Mouse (Mus musculus): ENCODE results near the gene Pcca.

Gene Pcca

GRCm38 (mm10) chr14:122648214-122648613 lies 114.1 kb downstream of the Pcca start:
- no peak for DNase-seq (ENCODE audit: low spot score)

DNA sequence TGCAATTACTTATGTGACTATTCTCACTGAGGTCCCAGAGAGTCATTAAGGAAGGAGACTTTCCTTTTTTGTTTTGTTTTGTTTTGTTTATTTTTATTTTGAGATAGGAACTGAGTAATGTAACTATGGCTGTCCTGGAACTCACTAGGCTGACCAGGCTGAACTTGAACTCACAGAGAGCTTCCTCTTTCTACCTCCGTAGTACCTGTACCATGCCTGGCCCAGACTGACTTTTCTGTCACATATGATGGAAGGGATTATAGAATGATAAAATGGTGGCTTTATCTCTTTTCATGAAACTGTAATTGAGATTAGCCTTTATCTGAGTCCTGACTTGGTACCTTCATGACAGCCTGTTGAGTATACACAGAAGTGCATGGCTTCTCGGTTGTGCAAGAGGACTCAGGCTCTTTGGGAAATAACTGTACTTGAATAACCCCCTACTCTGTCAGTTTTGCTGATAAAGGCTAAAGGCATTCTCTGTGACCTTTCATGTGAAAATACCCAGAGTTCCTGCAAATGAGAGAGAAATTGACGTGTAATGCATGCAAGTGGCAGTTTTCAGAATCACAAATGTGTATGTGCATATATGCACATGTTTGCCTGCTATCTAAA lies 115.3 kb downstream of the Pcca start:
- no peak for DNase-seq (ENCODE audit: low spot score)

DNA sequence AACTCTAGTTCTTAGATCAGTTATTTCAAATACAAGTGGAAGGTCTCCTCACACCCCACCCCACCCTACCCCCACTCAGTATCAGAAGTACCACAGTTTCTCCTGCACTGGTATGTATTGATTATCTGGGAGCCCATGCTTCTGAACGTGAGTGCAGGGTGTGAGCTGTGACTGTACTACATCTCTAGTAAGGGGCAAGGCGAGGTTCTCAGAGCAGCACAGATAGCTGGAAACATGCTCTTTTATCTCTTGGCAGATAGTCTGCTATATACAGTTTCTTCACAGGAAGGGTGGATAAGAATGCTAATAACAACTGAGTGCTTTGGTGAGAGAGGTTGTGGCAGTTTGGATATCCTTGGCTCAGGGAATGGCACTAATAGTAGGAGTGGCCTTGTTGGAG lies 117.6 kb downstream of the Pcca start:
- DNase-seq (ENCODE audit: low spot score), result no peak

DNA sequence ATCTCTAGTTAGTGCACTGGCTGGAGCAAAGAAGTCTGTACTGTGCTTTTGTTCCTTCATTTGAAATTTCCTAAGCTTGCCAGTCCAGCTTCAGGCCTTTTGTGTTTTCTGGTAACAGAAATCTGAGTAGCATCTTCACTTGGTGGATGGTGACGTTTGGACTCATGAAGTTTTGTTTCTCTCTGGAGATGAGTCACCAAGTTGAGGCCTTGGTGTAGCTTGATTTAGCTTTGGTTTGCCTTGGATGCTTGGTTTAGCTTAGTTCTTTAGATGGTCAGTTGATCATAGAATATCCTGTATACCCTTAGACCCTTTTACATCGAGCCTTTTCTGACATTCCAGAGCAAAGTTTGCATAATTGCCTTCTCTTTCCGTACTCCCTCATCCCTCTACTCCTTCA lies 141.5 kb downstream of the Pcca start:
- DNase-seq (ENCODE audit: low spot score), result no peak

DNA sequence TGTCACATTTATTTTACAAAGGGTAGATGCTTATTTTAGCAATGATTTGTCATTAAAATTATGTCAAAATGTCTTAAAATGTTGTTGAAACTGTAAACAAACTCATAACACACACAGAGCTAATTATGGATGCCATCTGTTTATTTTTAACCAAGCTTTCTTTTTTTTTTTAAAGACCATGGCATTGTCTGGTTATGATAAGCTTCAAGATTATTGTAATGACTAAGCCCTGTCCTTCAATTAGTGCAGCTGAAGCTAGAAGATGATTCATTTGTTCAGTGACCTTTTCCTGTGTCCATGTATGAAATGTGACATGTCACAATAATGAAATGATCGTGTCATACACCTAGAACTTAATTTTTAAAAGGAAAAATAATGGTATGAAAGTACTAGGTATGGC lies 149.5 kb downstream of the Pcca start:
- no peak for DNase-seq (ENCODE audit: low spot score)

DNA sequence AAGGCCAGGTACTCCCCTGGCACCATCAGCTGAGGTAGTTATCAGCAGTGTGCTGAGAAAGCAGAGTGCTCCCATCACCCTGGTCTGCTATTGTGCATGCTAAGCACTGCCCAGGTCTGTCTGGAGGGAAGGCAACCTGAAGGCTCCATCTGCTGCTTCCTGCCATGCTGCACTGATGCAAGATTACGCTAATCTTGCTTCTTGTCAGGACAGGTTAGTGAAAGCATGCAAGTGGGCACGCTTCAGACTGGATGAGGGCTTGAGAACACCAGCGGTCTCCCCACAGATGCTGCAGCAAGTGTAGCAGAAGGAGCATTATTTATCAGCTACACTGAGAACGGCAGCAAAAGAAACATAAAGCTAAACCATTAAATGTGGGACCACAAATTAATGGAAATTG lies 150.1 kb downstream of the Pcca start:
- no peak for DNase-seq (ENCODE audit: low spot score)

GRCm38 (mm10) chr14:122684811-122685210 lies 150.7 kb downstream of the Pcca start:
- DNase-seq (ENCODE audit: low spot score), result no peak

- no peak for DNase-seq (ENCODE audit: low spot score)
Measured at GRCm38 (mm10) chr14:122687398-122687797, 153.3 kb downstream of the Pcca start.

DNA sequence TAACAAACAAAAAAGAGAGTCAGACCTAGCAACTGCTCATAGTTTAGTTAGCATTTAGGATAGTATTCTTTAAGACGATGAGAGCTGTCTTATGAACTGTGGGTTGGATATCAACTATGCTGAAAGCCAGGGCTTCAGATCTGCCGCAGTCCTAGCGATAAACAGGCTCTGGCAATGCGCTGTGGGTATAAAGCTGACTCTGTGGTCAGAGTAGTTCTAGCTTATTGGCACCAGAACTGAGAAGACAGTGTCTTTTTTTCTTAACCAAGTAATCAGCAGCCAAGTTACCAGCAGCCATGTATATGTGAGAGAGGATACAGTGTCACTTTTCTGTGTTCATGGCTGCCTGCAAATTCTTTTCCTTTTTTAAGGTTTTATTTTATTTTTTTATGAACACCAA lies 154.3 kb downstream of the Pcca start:
- DNase-seq (ENCODE audit: low spot score), result no peak

DNA sequence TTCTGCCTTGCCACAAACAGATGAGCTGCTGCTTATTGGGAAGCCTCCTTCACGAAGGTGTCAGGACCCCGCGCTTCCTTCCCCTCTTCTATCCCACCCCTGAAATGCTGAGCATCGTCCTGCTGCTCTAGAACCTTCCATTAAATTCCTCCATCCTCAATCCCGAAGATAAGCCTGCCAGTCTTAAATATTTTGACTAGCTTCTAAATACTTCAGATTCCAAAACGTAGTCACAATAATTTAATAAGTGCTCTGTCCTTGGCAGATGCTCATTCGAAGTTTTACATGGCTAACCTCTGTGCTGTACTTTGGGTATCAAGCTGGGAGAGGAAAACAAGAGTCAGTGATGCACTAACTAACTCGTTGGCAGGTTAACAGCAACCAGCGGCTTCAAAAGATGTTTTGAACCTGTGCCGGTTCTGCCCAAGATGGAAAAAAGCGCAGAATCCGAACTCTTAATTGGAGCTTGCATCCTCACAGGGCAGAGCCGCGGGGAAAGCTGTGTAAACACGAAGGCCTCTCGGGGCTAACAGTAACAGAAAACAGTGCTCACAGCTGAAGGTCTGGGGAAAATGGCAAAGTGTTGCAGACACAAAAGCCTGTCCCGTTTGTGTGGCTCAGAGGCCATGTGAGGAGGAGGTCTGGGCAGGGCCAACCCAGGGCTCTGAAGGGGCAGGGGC lies 155.2 kb downstream of the Pcca start:
- peak; percentile 6 for DNase-seq (ENCODE audit: low spot score)

GRCm38 (mm10) chr14:122691555-122691954 lies 157.4 kb downstream of the Pcca start:
- DNase-seq (ENCODE audit: low spot score), result no peak

GRCm38 (mm10) chr14:122700333-122700732 lies 166.2 kb downstream of the Pcca start:
- DNase-seq (ENCODE audit: low spot score), result no peak

DNA sequence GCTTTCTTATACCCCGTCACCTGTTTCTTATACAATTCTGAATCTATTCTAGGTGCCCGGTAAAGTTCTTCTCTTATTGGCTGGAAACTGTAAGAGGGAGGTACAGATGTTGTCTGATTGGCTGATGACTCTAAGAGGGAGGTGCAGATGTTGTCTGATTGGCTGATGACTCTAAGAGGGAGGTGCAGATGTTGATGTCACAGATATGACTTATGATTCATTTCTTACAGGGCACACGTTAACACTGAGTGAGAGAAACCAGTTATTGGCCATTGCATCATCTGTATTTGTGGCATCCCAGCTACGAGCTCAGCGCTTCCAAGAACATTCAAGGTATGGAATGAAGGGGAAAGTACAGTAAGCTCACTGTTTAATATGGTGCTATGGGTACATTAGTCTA lies 179.7 kb downstream of the Pcca start:
- DNase-seq (ENCODE audit: low spot score), result no peak

GRCm38 (mm10) chr14:122714911-122715310 lies 180.8 kb downstream of the Pcca start:
- no peak for DNase-seq (ENCODE audit: low spot score)

GRCm38 (mm10) chr14:122716057-122716456 lies 181.9 kb downstream of the Pcca start:
- DNase-seq (ENCODE audit: low spot score), result no peak

DNA sequence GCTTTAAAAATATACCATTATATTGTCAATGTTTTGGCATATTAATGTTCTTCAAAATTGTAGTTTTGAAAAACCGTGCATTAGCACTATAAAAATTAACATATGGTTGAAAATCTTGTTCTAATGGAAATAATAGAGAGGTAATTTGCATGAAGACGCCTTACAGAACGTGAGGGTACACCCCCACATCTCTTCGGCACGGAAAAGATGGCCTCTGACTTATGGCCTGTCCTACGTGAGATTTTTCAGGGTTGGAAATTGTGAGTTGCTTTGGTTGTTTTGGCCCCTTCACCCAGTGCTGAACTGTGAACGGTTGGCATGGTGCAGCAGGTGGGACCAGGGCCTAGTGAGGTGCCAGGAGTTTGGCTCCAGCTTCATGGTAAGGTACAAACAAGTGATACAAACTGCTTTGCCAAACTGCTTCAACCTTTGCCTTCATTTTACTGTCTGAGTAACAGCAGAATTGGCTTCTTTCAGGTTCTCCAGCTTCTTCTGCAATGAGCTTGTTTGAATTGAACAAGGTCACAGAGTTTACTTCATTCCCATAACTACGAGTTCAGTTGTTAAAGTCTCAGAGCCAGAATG lies 185.5 kb downstream of the Pcca start:
- no peak for DNase-seq (ENCODE audit: low spot score)

GRCm38 (mm10) chr14:122720989-122721388 lies 186.9 kb downstream of the Pcca start:
- peak; percentile 63 for DNase-seq (ENCODE audit: low spot score)

- no peak for DNase-seq (ENCODE audit: low spot score)
Measured at GRCm38 (mm10) chr14:122721750-122722149, 187.6 kb downstream of the Pcca start.

GRCm38 (mm10) chr14:122726456-122726855 lies 192.3 kb downstream of the Pcca start:
- no peak for DNase-seq (ENCODE audit: low spot score)

DNA sequence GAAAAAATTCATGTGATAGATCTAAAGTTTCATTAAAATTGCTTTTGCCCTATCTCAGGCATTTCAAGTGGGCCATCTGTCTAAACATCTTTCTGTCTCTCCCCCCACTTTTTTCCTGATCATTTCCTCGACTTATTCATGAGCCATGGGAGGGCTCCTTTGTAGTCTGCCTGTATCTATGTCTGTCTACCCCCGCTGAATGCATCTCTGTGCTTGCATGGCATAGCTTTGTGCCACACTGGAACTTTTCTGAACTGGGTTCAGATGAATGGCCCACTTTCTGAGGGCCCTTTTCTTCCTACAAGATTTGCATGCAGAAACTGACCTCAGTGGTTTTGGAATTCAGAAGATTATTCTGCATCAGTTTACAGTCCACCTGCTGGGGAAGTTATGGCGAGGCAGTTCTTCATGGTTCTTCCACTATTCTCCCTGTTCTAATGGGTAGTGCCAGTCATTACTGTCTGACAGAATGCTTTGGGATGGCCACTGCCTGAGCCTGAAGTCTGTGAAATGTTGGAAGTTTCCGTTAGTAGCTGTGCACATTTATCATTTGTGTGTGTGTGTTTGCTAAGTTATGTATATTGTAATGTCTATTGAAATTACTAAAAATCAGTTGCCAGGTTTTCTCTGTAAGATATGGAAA lies 195.4 kb downstream of the Pcca start:
- DNase-seq (ENCODE audit: low spot score), result no peak

GRCm38 (mm10) chr14:122730921-122731551 lies 196.9 kb downstream of the Pcca start:
- DNase-seq (ENCODE audit: low spot score), result no peak

DNA sequence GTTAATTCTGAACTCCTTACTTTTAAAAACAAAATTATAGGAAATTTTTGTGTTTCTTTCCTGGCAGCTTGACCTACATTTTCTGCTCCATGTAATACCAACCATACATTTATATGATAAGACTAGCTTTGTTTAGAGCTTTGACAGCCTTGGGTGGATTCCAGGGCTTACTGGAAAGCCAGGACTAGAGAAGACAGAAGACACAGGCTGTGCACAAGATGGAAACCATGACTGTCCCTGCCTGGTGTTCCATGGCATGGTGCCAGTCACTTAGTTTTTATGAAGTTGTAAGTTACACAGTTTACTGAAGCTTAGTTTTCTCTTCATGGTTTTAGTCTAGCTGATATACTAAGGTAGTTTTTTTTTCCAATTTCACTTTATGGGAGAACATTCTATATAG lies 202.7 kb downstream of the Pcca start:
- DNase-seq (ENCODE audit: low spot score), result no peak
